Mouse (Mus musculus): ENCODE results near the gene Rap1gap. TPM values are rescaled to one million over a fixed set of nuclear protein-coding genes. Genes with fewer than 3 reads are reported as not detected.

The Rap1gap gene
- polyA plus RNA-seq, 1 experiment: 1.3 TPM

DNA sequence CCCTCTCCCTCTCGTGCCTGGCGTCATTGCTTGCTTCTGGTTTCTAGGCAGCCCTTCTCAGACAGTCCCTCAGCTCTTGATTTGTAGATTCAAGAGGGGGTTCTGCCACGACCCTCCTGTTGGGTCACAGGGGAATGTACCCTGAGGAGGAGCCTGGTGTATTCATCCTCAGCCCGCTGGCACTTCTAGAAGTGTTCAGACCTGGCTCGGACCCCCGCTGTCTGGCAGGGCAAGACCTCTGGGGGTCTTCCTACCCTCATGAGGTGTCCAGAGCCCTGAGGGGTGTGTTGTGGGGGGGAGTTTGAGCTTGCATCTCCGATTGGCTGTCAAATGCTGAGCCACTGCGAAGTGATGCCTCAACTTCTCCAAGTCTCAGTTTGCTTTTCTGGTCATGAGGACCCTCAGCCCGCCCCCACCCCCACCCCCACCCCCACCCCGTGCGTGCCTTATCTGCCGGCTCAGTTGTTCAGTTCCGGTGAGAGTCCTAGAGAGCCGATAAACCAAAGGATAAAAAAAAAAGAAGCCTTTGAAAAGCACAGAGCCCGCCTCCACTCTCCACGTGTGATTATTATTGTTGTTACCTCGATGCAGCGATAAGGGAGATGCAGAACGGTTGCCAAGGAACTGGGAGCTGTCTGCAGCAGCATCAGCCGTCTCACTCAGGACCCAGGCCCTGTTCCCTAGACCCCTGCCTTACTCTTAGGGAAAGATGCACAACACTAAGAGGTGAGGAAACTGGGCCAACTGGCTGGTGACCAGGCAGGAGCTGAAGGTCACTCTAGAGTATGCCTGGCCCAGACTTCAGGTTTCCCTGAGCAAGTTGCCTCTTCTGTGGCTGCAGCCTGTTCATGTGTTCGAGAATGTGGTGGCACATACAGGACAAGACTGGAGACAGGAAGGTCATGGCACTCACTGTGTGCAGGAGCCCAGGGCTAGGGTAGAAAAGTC lies 35.0 kb downstream of the Rap1gap start:
- Histone ChIP-seq H3K4me3 (ENCODE audit: insufficient read depth, poor library complexity, severe bottlenecking) (no peak overlapping the region), H3K36me3 (ENCODE audit: control insufficient read depth, insufficient read depth) (no peaks in the 10 kb centered on the region), H3ac (ENCODE audit: control insufficient read depth, insufficient read length, low read depth) (no peak overlapping the region), H3K79me3 (ENCODE audit: low read depth) (no peaks in the 10 kb centered on the region), H3K79me2 (ENCODE audit: control insufficient read depth, insufficient read depth) (no peaks in the 10 kb centered on the region), H3K27me3 (ENCODE audit: control insufficient read depth, insufficient read depth, insufficient read length) (peaks cover 15% of the 10 kb centered on the region)
- TF ChIP-seq MYOG (IDR thresholded peaks at IDR 0.05; ENCODE audit: control insufficient read depth, extremely low read depth, insufficient read length): no peak
- no peak for TF ChIP-seq USF1 (IDR thresholded peaks at IDR 0.05; ENCODE audit: low read depth)
- no peak for TF ChIP-seq FOSL1 (IDR thresholded peaks at IDR 0.05; ENCODE audit: insufficient read depth, low read length, poor library complexity, severe bottlenecking)
- no peak for TF ChIP-seq MYOD1 (IDR thresholded peaks at IDR 0.05; ENCODE audit: control insufficient read depth, insufficient read length, low read depth)
- no peak for TF ChIP-seq MAX (IDR thresholded peaks at IDR 0.05)
- TF ChIP-seq CEBPB (IDR thresholded peaks at IDR 0.05; ENCODE audit: low read depth): no peak
- no peak for TF ChIP-seq CTCF (IDR thresholded peaks at IDR 0.05; ENCODE audit: control insufficient read depth, insufficient read depth, insufficient read length)

DNA sequence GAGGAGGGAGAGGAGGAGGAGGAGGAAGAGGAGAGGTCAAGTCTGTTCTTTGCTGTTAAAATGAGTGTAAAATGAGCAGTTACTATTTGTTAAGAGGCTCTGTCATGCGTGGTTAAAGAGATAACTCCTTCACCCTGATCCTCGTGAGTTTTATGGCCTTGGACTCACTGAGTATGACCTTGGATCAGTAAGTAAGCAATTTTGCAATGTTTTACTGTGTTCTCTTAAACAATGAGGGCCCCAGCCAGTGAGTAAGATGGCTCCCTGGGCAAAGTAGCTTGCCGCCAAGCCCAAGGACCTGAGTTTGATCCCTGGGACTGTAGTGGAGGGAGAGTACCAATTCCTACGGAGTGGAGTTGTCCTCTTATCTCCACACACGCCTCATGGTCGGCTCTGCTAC lies 36.4 kb downstream of the Rap1gap start:
- peaks cover 11% of the 10 kb centered on the region for H3K27me3 ChIP-seq (ENCODE audit: control insufficient read depth, insufficient read depth, insufficient read length)
- TF ChIP-seq USF1 (IDR thresholded peaks at IDR 0.05; ENCODE audit: low read depth) (no peak), MYOD1 (IDR thresholded peaks at IDR 0.05; ENCODE audit: control insufficient read depth, insufficient read length, low read depth) (no peak), CTCF (IDR thresholded peaks at IDR 0.05; ENCODE audit: control insufficient read depth, insufficient read depth, insufficient read length) (no peak), MAX (IDR thresholded peaks at IDR 0.05) (no peak), FOSL1 (IDR thresholded peaks at IDR 0.05; ENCODE audit: insufficient read depth, low read length, poor library complexity, severe bottlenecking) (no peak), MYOG (IDR thresholded peaks at IDR 0.05; ENCODE audit: control insufficient read depth, extremely low read depth, insufficient read length) (no peak), CEBPB (IDR thresholded peaks at IDR 0.05; ENCODE audit: low read depth) (no peak)
- no peak overlapping the region for H3K4me3 ChIP-seq (ENCODE audit: insufficient read depth, poor library complexity, severe bottlenecking)
- no peaks in the 10 kb centered on the region for H3K36me3 ChIP-seq (ENCODE audit: control insufficient read depth, insufficient read depth)
- H3ac ChIP-seq (ENCODE audit: control insufficient read depth, insufficient read length, low read depth): no peak overlapping the region
- H3K79me3 ChIP-seq (ENCODE audit: low read depth): no peaks in the 10 kb centered on the region
- H3K79me2 ChIP-seq (ENCODE audit: control insufficient read depth, insufficient read depth): no peaks in the 10 kb centered on the region

DNA sequence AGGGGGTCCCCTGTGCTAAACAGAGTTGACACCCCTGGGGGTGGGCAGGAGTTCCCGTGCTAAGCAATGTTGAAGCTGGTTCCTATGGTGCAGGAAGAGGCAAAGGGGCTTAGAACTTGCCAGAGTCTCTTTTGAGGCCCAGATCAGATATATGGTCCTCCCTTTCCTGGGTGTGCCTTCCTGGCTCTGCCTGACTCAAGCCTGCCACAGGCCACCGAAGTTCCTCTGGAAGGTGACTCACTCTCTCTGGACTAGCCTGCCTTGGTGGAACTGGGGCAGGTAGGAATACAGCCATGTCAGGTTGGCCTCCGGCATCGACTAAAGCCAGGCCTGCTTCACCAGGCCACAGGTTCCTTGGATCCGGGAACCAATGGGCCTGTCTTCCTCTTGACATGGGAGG lies 38.6 kb downstream of the Rap1gap start:
- H3K4me3 ChIP-seq (ENCODE audit: insufficient read depth, poor library complexity, severe bottlenecking): no peak overlapping the region
- TF ChIP-seq USF1 (IDR thresholded peaks at IDR 0.05; ENCODE audit: low read depth) (no peak), FOSL1 (IDR thresholded peaks at IDR 0.05; ENCODE audit: insufficient read depth, low read length, poor library complexity, severe bottlenecking) (no peak), MAX (IDR thresholded peaks at IDR 0.05) (no peak), MYOD1 (IDR thresholded peaks at IDR 0.05; ENCODE audit: control insufficient read depth, insufficient read length, low read depth) (no peak), MYOG (IDR thresholded peaks at IDR 0.05; ENCODE audit: control insufficient read depth, extremely low read depth, insufficient read length) (no peak), CTCF (IDR thresholded peaks at IDR 0.05; ENCODE audit: control insufficient read depth, insufficient read depth, insufficient read length) (no peak)
- H3K79me3 ChIP-seq (ENCODE audit: low read depth): no peaks in the 10 kb centered on the region
- H3K27me3 ChIP-seq (ENCODE audit: control insufficient read depth, insufficient read depth, insufficient read length): peaks cover 4% of the 10 kb centered on the region
- H3K79me2 ChIP-seq (ENCODE audit: control insufficient read depth, insufficient read depth): no peaks in the 10 kb centered on the region
- no peaks in the 10 kb centered on the region for H3K36me3 ChIP-seq (ENCODE audit: control insufficient read depth, insufficient read depth)
- H3ac ChIP-seq (ENCODE audit: control insufficient read depth, insufficient read length, low read depth): no peak overlapping the region

DNA sequence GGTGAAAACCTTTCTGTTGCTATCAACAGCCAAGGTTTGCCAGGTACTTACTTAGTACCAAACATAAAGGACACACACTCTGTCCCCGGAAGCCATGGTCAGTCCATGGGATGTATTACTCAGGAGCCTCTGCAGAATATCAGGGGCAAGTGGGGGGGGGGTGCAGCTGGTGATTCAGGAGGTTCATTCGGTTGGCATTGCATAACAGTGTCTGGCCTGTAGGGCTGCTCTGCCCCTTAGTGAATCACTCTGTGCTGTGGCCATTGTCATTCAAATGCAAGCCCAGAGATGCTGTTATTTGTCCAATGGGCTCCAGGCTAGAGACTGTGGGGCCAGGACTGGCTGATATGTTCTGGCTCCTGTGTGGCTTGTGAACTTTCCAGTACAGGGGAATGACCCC lies 40.0 kb downstream of the Rap1gap start:
- TF ChIP-seq MAX (IDR thresholded peaks at IDR 0.05): no peak
- peak; percentile 86 for TF ChIP-seq CEBPB (IDR thresholded peaks at IDR 0.05; ENCODE audit: low read depth)
- no peaks in the 10 kb centered on the region for H3K79me2 ChIP-seq (ENCODE audit: control insufficient read depth, insufficient read depth)
- H3K79me3 ChIP-seq (ENCODE audit: low read depth): no peaks in the 10 kb centered on the region
- no peak overlapping the region for H3ac ChIP-seq (ENCODE audit: control insufficient read depth, insufficient read length, low read depth)
- no peaks in the 10 kb centered on the region for H3K36me3 ChIP-seq (ENCODE audit: control insufficient read depth, insufficient read depth)
- no peak overlapping the region for H3K4me3 ChIP-seq (ENCODE audit: insufficient read depth, poor library complexity, severe bottlenecking)
- peaks cover 7% of the 10 kb centered on the region for H3K27me3 ChIP-seq (ENCODE audit: control insufficient read depth, insufficient read depth, insufficient read length)

DNA sequence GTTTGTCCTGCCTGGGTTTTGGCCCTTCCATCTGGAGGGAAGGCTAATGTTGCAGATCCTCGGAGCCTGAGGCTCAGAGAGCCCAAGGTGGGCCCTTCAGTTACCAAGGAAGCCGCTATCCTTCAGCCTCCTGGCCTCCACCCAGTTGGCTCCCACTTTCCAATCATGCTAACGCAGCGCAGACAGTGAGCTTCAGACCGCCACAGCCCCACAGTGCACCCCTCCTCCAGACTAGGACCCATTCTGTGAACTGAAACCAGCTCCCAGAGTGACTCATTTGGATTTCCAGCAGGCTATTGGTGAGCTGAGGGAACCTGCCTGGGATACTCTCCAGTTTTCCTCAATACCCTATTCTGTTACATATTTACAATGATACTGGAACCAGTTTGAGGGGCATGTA lies 40.9 kb downstream of the Rap1gap start:
- H3K27me3 ChIP-seq (ENCODE audit: control insufficient read depth, insufficient read depth, insufficient read length): peaks cover 9% of the 10 kb centered on the region
- H3K79me3 ChIP-seq (ENCODE audit: low read depth): no peaks in the 10 kb centered on the region
- H3K79me2 ChIP-seq (ENCODE audit: control insufficient read depth, insufficient read depth): no peaks in the 10 kb centered on the region
- H3K4me3 ChIP-seq (ENCODE audit: insufficient read depth, poor library complexity, severe bottlenecking): no peak overlapping the region
- no peak overlapping the region for H3ac ChIP-seq (ENCODE audit: control insufficient read depth, insufficient read length, low read depth)
- no peak for TF ChIP-seq FOSL1 (IDR thresholded peaks at IDR 0.05; ENCODE audit: insufficient read depth, low read length, poor library complexity, severe bottlenecking)
- H3K36me3 ChIP-seq (ENCODE audit: control insufficient read depth, insufficient read depth): no peaks in the 10 kb centered on the region

DNA sequence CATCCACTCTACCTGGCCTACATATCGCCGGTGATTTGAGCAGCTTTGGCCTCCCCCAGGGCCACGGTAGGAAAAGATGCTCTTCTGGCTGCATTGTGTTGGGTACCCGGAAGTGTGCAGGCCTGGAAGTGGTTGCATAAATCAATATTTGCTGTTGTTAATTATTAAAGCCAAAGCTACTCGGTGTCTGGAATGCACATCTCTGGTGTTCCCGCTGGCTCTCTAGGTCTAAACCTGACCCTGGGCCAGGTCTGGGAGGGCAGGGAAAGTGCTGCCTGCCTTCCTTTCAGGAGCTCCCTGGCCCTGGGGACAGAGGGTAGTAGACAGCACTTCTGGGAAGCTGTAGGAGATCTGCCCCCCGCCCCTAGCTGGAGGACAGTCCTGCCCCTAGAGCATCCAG lies 42.0 kb downstream of the Rap1gap start:
- Histone ChIP-seq H3K79me3 (ENCODE audit: low read depth) (no peaks in the 10 kb centered on the region), H3K36me3 (ENCODE audit: control insufficient read depth, insufficient read depth) (no peaks in the 10 kb centered on the region), H3ac (ENCODE audit: control insufficient read depth, insufficient read length, low read depth) (no peak overlapping the region), H3K4me3 (ENCODE audit: insufficient read depth, poor library complexity, severe bottlenecking) (no peak overlapping the region), H3K27me3 (ENCODE audit: control insufficient read depth, insufficient read depth, insufficient read length) (peaks cover 20% of the 10 kb centered on the region), H3K79me2 (ENCODE audit: control insufficient read depth, insufficient read depth) (no peaks in the 10 kb centered on the region)
- TF ChIP-seq USF1 (IDR thresholded peaks at IDR 0.05; ENCODE audit: low read depth) (no peak), MAX (IDR thresholded peaks at IDR 0.05) (no peak), MYOD1 (IDR thresholded peaks at IDR 0.05; ENCODE audit: control insufficient read depth, insufficient read length, low read depth) (no peak), MYOG (IDR thresholded peaks at IDR 0.05; ENCODE audit: control insufficient read depth, extremely low read depth, insufficient read length) (no peak), CEBPB (IDR thresholded peaks at IDR 0.05; ENCODE audit: low read depth) (no peak), CTCF (IDR thresholded peaks at IDR 0.05; ENCODE audit: control insufficient read depth, insufficient read depth, insufficient read length) (no peak), FOSL1 (IDR thresholded peaks at IDR 0.05; ENCODE audit: insufficient read depth, low read length, poor library complexity, severe bottlenecking) (no peak)

All from C2C12 (cell line).